Mouse (Mus musculus) kidney, adult 8-10 months (tissue): ENCODE measurements around the gene Actl6b.

Experiments used
- DNase-seq, 2 experiments: peaks; one replicate each; pipeline ENCODE4 v3.0.0; 2022

The Actl6b gene

DNA sequence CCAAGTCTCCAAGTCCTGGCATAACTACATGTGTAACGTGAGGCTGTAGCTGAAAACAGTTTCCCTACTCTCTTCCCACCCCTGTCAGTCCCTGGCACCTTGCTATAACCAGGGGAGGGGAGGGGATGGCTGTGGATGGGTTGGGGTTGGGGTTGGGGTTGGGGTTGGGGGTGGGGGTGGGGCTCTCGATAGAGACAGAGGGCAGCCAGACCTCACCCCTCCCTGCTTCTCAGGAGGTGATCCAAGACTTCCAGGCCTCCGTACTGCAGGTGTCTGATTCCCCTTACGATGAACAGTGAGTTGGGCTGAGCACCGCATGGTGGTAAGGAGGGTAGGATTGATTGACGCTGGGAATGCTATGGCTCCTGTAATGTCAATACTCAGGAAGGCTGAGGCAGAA is 12.4 kb downstream of the Actl6b start:
- no peak for DNase-seq

DNA sequence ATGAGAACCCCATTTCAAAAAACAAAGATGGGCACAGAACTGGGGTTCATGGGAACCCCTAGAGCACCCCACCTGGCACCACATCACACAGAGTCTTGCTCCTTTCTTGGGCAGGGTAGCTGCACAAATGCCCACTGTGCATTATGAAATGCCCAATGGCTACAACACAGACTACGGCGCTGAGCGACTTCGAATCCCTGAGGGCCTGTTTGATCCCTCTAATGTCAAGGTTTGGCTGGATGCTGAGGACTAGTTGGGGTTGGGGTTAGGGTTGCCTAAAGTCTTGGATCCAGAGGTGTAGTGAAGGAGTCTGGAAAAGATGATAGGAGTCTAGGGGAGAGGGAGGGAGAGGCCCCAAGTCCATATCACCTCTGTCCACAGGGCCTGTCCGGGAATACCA is 13.1 kb downstream of the Actl6b start:
- no peak for DNase-seq

DNA sequence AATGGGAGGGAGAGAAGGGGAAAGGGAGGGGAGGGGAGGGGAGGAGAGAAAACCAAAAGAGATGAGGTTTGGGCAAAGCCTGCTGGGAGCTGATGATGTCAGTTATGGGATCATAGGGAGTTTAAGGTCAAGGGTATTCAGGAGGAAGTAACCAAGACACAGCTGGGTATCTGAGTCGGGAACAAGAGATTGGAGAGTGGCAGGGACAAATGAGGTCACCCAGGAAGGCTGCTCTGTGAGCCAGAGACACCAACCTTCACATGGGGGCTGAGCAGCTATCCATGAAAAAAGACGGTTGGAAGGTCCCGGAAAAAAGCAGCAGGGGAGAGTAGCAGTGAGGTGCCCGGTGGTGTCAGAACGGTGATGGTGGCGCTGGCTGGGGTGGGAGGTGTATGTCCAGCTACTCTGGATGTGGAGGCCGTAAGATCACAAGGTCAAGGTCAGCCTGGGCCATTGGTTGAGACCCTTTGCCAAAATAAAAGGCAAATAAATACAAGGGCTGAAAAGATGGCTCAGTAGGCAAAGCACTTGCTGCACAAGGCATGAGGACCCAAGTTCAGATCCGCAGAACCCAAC is 15.0 kb downstream of the Actl6b start:
- no peak for DNase-seq

DNA sequence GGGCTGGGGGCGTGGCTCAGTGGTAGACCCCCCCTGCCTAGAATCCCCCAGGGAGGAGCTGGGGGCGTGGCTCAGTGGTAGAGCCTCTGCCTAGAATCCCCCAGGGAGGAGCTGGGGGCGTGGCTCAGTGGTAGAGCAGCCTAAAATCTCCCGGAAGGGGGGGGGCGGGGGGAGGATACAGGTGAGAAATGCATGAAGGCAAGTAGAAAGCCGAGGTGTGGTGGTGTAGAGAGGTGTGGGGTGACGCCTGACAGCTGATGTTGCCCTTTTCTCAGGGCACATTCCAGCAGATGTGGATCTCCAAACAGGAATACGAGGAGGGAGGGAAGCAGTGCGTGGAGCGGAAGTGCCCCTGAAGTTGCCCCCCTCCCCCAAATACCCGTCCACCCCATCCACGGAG is 15.7 kb downstream of the Actl6b start:
- no peak for DNase-seq

DNA sequence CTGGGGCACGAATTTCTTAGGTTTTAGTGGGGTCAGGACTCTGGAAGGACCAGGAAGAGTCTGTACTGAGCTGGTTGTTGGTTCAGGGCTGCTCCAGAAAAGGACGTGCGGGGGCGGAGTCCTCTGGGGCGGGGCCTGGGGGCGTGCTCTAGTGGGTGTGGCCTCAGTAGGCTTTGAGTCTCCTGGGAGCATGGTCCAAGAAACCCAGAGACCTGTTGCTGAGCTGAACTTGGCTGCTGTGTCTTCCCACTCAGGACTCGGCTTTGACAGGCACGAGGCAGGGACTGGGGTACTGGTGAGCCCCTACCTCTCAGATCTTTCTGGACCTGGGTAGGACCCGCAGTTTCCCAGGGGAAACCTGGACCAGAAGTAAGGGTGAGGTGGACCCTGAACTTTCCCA is 16.3 kb downstream of the Actl6b start, which contains the start of gene Tfr2:
Gene Tfr2 (plus strand): TSS at position 176 of the 400 bp plus-strand sequence.
- peak; percentile 52 to 72 for DNase-seq

DNA sequence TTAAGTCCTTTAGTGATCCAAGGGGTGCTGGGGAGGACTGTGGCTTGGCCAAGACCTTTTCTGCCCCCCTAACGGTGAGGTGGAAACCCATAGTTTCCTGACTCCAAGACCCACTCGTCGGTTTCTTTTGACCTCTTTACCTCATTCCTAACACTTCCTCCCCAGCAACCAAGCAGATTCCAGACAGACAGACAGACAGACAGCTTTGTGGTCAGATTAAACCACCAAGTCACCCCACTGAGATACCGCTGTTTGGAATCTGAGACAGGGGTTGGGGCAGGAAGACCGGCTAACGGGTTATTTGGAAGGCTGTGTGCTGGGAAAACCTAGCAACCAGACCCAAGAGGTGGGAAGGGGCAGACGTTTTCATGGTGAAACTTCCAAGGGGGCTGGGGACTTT is 16.9 kb downstream of the Actl6b start:
- DNase-seq, result no peak

DNA sequence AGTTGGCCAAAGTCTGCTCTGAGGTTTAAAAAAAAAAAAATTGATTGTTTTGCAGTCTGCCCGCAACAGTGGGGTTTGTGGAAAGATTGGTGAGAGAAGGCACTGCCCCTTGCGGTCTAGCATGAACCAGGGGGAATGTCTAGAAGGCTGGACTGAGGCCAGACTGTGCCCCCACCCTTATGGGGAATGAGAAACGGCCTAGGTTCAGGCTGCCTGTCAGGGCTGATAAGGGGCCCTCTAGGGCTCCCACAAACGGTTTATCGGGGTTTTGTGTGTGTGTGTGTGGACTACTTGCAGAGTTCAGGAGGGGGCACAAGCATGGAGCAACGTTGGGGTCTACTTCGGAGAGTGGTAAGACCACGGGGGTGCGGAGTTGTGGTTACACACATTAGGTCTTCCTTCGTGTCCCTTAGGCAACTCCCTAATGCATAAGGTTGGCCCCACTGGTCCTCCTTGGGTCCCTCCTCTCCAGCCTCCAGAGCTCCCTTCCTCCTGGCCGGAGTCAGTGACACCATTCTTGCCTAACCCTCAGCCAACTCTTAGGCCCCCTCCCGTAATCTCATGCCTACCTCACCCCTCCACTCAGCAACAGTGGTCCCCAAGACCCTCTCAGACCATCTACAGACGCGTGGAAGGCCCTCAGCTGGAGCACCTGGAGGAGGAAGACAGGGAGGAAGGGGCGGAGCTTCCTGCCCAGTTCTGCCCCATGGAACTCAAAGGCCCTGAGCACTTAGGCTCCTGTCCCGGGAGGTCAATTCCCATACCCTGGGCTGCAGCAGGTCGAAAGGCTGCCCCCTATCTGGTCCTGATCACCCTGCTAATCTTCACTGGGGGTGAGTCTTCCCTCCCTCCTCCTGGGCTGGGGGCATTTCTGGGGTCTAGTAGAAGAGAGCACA is 17.6 kb downstream of the Actl6b start:
- DNase-seq, result no peak

DNA sequence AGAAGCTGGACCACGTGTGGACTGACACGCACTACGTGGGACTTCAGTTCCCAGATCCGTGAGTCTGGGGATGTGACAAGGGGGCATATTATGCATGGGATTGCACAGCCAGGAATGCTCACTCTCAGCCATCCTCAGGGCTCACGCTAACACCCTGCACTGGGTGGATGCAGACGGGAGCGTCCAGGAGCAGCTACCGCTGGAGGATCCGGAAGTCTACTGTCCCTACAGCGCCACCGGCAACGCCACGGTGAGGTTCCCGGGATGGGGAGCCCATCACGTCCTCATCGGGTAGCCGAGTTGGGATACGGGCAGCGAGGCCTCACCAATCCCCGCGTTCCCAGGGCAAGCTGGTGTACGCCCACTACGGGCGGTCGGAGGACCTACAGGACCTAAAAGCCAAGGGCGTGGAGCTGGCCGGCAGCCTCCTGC is 21.2 kb downstream of the Actl6b start:
- DNase-seq, result peak in 1 of 2 experiments; percentile 26

DNA sequence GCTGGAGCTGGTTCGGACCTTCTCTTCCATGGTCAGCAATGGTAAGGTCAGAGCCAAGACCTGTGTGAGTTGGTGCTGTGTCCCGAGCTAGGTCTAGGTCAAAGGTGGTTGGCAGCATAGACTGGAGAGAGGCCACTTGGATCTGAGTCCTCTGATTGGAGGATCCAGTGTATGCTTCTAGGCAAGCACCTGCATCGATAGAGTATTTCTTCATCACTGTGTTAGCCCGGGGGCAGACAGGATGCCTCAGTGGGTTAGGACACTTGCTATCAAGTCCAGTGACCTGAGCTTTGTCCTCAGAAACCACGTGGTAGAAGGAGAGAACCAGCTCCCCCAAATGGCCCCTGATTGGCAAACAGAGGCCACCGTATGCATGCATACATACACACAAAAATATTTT is 26.9 kb downstream of the Actl6b start:
- DNase-seq, result no peak

DNA sequence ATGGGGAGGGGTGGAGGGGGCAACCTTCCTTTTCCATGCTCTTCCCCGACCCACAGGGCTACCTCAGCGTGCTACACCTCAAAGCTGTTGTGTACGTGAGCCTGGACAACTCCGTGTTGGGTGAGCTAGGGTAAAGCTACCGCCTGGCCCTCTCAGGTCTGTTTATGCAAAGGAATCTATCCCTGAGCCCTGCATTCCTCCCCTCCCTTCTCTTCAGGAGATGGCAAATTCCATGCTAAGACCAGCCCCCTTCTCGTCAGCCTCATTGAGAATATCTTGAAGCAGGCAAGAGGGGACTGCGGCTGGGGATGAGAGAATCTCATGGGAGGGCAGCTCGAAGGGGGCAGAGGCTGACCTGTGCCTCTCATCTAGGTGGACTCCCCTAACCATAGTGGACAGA is 29.4 kb downstream of the Actl6b start:
- DNase-seq, result no peak

DNA sequence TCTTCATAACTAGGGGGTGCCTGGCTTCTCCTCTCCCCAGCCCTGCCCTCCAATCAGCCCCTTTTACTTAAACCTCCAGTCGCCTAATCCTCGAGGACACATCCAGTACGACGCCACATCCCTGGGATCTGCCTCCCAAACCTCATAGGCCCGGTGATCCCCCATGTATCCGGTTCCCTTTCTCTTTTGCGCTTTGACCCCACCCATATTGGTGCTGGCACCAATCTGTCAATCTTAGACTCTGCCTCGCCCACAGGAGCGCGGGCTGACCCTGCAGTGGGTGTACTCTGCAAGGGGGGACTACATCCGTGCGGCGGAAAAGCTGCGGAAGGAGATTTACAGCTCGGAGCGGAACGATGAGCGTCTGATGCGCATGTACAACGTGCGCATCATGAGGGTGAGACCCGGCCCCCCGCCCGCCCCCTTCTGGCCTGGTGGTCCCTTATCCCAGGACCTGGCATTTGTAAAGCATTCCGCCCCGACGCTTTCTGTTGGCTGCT is 30.4 kb downstream of the Actl6b start:
- no peak for DNase-seq

DNA sequence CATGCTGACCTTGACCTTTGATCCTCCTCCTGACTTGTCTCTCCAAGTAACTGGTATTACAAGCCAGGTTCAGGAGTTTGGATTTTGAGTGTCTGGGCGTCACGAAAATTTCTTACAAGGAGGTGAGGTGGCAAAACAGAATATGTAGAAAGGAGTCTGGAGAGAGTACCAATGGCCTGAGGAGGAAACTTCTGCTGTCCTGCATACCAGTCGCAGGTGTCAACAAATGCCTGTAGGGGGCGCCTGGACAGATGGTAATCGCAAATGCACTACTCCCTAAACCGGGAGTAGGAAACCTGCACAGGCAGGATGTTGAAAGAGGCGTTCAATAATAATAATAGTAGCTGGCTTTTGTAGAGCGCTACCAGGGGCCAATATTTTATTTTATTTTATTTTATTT is 31.7 kb downstream of the Actl6b start:
- peak; percentile 59 to 75 for DNase-seq

DNA sequence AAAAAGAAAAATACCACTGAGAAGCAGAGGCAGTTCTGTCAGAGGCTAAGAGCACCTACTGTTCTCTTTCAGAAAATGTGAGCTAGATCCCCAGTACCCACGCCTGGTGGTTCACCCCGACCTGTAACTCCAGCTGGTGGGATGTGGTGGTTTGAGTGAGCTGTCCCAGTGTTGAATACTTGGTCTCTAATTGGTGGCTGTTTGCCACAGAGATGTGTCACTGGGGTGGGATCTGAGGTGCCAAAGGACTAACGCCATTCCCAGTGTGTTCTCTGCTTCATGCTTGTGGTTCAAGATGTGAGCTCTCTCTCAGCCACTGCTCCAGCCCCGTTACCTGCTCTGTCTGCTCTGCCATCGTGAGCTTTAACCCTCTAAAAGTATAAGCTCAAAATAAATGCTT is 37.2 kb downstream of the Actl6b start:
- no peak for DNase-seq

DNA sequence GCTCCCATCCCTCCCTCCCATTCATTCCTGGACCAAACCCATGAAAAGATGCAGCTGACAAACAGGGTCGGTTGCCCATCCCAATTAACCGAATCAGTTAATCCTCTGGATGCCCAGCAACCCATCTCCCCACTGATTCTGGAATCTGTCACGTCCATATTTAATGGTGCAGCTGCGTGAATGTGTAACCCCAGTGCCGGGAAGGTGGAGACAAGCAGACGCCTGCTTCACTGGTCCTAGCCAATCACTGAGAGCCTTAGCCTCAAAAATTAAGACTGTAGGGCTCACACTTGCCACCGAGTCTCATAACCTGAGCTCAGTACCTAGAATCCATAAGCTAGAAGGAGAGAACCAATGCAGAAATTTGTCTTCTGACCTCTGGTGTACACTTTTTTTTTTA is 42.6 kb downstream of the Actl6b start:
- DNase-seq, result no peak

DNA sequence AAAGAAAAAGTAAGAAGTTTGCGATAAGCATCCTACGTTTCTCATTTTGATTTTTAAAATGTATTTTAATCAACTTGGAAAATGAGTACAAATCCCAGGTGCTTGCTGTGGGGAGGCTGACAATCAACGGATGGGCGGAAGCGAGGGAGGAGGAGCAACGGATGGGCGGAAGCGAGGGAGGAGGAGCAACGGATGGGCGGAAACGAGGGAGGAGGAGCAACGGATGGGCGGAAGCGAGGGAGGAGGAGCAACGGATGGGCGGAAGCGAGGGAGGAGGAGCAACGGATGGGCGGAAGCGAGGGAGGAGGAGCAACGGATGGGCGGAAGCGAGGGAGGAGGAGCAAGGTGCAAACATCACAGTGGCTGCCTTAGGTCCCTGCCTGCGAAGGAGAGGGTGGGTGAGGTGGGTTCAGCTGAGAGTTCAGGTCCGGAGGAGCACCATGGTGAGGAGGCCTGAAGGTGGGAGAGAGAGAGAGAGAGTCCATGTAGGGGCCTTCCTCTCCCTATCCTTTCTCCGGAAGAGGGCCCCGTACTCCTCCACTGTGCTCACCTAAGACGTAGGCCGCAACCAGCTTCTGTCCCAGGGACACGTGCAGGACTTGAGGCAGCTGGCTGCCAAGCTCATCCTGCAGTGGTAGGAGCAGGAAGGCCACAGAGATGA is 43.4 kb downstream of the Actl6b start:
- DNase-seq, result no peak

DNA sequence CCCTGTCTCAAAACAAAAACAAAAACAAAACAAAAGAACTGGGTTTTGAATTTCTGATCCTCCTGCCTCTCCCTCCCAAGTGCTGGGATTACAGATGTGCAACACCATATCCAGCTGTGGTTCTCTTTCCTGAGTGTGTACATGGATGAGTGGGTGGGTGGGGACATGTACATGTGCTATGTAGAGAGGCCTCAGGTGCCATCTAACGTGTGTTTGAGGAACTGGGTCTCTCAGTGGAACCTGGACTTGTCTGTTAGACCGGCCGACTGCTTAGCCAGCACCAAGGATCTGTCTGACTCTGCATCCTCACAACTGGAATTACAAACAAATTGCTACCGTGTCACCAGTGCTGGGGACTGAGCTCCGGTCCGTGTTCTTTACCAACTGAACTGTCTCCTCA is 44.3 kb downstream of the Actl6b start:
- no peak for DNase-seq

DNA sequence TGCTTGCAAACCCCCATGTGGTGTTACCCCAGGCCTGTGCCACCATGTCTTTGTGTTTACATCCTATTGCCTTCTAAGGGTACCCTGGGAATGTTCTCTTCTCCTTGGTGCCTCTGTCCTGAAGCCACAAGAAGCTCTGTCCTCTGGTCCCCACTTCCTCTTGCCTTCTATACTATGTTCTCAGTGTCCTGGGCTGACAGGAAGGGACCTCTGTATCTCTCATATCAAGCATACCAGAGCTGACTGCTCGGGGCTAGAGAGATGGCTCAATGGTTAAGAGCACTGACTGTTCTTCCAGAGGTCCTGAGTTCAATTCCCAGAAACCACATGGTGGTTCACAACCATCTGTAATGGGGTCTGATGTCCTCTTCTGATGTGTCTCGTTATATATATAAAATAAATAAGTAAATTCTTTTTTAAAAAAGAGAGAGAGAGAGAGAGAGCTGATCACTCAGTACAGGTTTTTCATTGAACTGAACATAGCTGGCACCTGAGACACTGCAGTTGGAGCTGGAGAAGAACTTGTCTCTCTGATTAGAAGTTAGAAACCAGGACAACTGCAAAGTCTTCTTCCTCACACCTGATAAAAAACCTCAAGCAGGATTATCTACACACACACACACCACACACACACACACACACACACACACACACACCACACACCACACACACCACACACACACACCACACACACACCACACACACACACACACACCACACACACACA is 44.9 kb downstream of the Actl6b start:
- no peak for DNase-seq

DNA sequence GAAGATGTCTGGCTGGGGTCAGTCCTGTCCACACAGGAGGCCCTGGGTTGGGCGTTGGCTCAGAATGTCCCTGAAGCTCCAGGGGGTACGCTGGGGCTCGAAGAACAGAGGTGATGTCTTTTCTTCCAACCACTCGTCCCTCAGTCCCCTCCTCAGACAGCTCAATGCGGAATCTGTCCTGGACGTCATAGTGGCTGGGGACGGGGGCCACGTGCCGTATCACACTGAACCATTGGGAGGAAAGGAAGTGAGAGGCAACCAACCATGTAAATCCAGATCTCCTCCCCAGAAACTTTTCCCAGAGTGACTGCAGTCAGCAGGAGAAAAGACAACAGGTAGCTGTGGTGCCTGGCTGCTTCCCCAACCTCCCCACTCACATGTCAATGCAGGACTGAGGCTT is 46.3 kb downstream of the Actl6b start:
- DNase-seq, result no peak

DNA sequence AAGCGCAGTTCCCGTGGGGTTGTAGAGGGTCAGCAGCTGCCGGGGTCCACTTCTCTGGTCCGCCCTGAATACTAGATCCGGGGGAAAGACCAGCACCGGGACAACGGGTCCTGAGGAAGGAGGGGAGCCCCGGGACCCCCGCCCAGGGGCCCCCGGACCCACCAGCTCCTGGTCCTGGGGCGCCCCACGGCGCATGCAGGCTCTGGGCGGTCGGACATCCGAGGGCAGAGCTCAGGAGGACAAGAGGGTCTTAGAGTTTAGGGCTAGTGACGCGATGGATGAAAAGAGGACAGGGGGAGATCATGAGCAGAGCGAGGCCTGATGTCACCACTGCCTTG is 46.9 kb downstream of the Actl6b start:
- DNase-seq, result no peak

DNA sequence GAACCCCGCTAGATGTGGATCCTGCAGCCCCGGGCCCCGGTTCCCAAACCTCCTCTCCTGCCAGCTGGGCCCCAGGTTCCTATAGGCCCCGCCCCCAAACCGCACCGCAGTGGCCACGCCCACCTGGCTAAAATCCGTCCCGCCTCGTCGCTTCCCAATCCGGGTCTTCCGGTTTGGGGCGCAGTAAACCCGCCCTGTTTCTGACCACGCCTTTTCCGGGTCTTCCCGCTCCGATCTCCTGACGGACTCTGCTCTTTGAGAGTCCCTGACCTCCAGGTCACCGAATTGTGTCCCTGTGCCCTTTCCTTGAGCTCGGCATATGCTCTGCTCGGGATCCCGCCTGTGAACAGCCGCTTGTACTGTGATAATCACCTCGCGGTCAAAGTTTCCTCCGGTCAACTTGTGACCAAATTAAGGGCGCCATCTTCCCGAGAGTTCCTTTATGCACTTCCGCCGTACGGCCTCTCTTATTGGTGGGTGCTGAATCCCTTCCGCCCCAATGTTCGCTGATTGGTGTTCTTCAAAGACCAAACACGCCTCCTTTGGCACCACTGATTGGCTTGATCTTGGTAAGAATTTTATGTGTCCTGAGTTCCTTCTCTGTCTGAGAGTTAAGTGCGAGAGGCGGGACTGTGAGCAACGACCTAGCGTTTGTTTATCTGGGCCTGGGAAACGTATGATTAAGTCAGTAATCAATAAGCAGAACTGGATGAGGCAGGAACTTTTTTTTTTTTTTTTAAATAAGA is 47.5 kb downstream of the Actl6b start, which contains the start of gene Mospd3:
Gene Mospd3 (minus strand): TSS at position 440 of the 746 bp plus-strand sequence.
- peak; percentile 97 to 98 for DNase-seq

DNA sequence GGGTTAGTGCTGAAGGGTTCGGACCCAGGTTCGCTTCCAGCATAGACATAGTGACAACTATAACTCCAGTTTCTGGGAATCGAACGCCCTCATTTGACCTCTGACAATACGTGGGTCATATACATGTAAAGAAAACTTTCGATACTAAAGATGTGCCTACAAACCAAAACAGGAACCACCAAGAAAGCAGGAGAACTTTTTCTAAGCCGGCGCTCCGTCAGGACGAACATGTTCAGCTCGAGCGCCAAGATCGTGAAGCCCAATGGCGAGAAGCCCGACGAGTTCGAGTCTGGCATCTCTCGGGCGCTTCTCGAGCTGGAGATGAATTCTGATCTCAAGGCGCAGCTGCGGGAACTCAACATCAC is 48.0 kb downstream of the Actl6b start:
- no peak for DNase-seq

DNA sequence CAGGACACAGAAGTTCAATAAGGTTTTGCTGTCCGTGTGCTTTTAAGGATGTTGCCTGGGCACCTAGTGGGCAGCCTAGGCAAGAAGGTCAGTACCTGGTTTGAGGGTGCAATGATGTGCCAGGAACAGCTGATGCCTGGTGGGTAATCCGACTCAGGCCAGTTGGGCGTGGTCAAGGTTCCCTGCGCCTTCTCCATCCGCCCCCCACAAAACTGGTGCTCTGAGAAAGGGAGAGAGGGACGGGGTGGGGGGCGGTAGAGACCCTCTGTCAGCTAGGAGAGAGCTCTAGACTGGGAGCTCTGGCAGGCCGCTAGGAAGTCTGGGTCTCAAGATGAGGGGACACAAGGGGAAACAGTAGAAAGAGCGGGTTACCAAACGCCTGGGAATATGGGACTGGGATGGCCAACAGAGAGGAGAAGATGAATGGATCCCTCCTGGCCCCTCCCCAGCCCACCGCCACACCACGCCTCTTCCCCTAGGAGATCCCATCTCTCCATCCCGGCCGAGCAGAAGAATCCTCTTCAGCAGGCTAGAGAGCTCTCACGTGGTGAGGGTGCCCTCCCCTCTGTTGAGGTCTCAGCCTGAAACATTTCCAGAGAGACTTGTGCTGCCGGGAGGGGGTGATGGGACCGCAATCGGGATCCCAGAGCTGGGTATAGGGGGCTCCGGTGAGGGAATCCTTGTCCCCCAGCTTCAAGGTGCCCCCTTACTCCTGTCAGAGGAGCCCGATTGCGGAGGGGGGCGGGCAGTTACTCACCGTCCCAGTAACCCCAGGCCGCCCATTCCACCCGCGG is 54.7 kb downstream of the Actl6b start:
- no peak for DNase-seq
